Mouse (Mus musculus) cortical plate, adult 2 months (tissue): ENCODE measurements around the gene Mfsd2b.

Experiments used
- CTCF ChIP-seq: fragments of 200-500 bp; IDR thresholded peaks from 2 replicates; pipeline ENCODE4 v1.5.1; 2011; ENCODE audit warnings: mild to moderate bottlenecking, control low read depth, low read length; ENCODE audit not compliant: insufficient read depth; ENCODE audit errors: extremely low read depth
- POLR2A ChIP-seq: fragments of 200-500 bp; IDR thresholded peaks from 2 replicates; pipeline ENCODE4 v1.6.1; 2011; ENCODE audit warnings: mild to moderate bottlenecking, low read length, control low read depth; ENCODE audit not compliant: insufficient read depth; ENCODE audit errors: extremely low read depth

DNA sequence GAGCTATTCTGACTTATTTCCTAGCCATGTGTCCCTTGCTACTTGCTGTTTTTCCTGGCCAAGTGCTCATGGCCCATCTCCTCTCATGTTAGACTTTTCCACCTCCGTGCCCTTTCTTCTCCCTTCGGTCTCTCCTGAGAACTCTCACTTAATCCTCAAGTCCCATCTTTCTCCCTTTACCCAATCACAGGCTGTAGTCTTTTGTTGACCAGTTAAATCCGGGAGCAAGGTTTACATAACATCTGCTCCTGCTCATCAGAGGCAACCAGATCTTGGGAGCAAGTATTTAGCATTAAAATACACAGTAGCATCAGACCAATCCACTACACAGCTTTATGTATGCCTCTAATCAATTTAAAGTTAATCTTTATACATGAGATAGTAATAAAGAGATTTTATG, 40.3 kb upstream of the Mfsd2b start:
- TF ChIP-seq CTCF (no peak), POLR2A (no peak)
